Mouse (Mus musculus) monocyte, adult 5-6 weeks (primary cell): ENCODE data around the gene Adamts15. TPM values are rescaled to one million over a fixed set of nuclear protein-coding genes. Genes with fewer than 3 reads are reported as not detected.

Source experiments
- ATAC-seq: fragments of 153-309, 156-312 bp; replicated peaks from 2 replicates; pipeline ENCODE4 v1.8.0; 2017; ENCODE audit warnings: mild to moderate bottlenecking; ENCODE audit not compliant: low TSS enrichment, insufficient number of reproducible peaks, severe bottlenecking, poor library complexity, low FRiP score
- total RNA-seq: library from RNA; stranded (forward); fragments of 200-1000, 200-491, 200-594 nt; gene quantifications from 3 replicates; pipeline ENCODE4 v1.2.3, GENCODE M21; 2017

The Adamts15 gene
- total RNA-seq, 1 experiment from 2014 or later: not detected

- no peak for ATAC-seq
Observed at GRCm38 (mm10) chr9:30934827-30935226, 12.6 kb upstream of the Adamts15 start.

- no peak for ATAC-seq
Observed at GRCm38 (mm10) chr9:30932346-30932745, 10.1 kb upstream of the Adamts15 start.

- no peak for ATAC-seq
Observed at GRCm38 (mm10) chr9:30928759-30929158, 6.5 kb upstream of the Adamts15 start.

GRCm38 (mm10) chr9:30921261-30922103, 770 bp downstream of the Adamts15 start:
- no peak for ATAC-seq

GRCm38 (mm10) chr9:30920736-30921135, 1.5 kb downstream of the Adamts15 start:
- ATAC-seq: no peak

- no peak for ATAC-seq
Observed at GRCm38 (mm10) chr9:30919686-30920085, 2.6 kb downstream of the Adamts15 start.

- no peak for ATAC-seq
Observed at GRCm38 (mm10) chr9:30918466-30919356, 3.5 kb downstream of the Adamts15 start.

GRCm38 (mm10) chr9:30916266-30916968, 5.8 kb downstream of the Adamts15 start:
- ATAC-seq: no peak

- ATAC-seq: no peak
Observed at GRCm38 (mm10) chr9:30914241-30914640, 8.0 kb downstream of the Adamts15 start.

- no peak for ATAC-seq
Observed at GRCm38 (mm10) chr9:30913429-30913828, 8.8 kb downstream of the Adamts15 start.

- ATAC-seq: no peak
Observed at GRCm38 (mm10) chr9:30912161-30912560, 10.1 kb downstream of the Adamts15 start.

GRCm38 (mm10) chr9:30910491-30910890, 11.8 kb downstream of the Adamts15 start:
- ATAC-seq: no peak

- ATAC-seq: no peak
Observed at GRCm38 (mm10) chr9:30908973-30909372, 13.3 kb downstream of the Adamts15 start.

- no peak for ATAC-seq
Observed at GRCm38 (mm10) chr9:30908296-30908690, 14.0 kb downstream of the Adamts15 start.

- no peak for ATAC-seq
Observed at GRCm38 (mm10) chr9:30907677-30908295, 14.5 kb downstream of the Adamts15 start.

- ATAC-seq: no peak
Observed at GRCm38 (mm10) chr9:30906426-30906825, 15.8 kb downstream of the Adamts15 start.

- ATAC-seq: no peak
Observed at GRCm38 (mm10) chr9:30905861-30906260, 16.4 kb downstream of the Adamts15 start.

GRCm38 (mm10) chr9:30903266-30903665, 19.0 kb downstream of the Adamts15 start:
- no peak for ATAC-seq

- no peak for ATAC-seq
Observed at GRCm38 (mm10) chr9:30902641-30903040, 19.6 kb downstream of the Adamts15 start.
